In genomic region chr12:76318282-76319212, GRCm38 (mm10) we compare ENCODE assay signal across 9 mouse cellular contexts. TPM values are rescaled to one million over a fixed set of nuclear protein-coding genes. Genes with fewer than 3 reads are reported as not detected.
DNase-seq lines count a peak whose midpoint lies in the region; ATAC-seq and TF ChIP-seq lines count a peak whose summit lies in the region.
"Had no signal": no experiment of that assay in that cellular context is flagged by ENCODE, and none has a peak within 500 bp of the region (broad histone marks: within the 10 kb centered on the region; RNA-seq: fewer than 3 reads in every experiment).

No protein-coding gene starts in this region.

- no peak overlapping the region for H3K4me2 ChIP-seq in hindbrain, embryonic 16.5 days (ENCODE audit: low read length)
- no peak overlapping the region for H3K4me2 ChIP-seq in midbrain, embryonic 16.5 days (ENCODE audit: low read length)

- TF ChIP-seq CTCF in Patski (IDR thresholded peaks at IDR 0.05), result no peak

- WGBS in hindbrain, embryonic 10.5 days, result 77% methylated on average over 9 of the region's 9 CpGs
- WGBS in hindbrain, embryonic 16.5 days, result 81% methylated on average over 9 of the region's 9 CpGs
- 67% methylated on average over 9 of the region's 9 CpGs for WGBS in limb, embryonic 10.5 days
- WGBS in midbrain, embryonic 16.5 days, result 78% methylated on average over 9 of the region's 9 CpGs

- peaks cover 66% of the 10 kb centered on the region for H3K36me3 ChIP-seq in hindbrain, embryonic 10.5 days
- 0 out of 2 replicates have a peak, but pooled peaks cover 5% of the 10 kb centered on the region for H3K36me3 ChIP-seq in hindbrain, embryonic 16.5 days (ENCODE audit: control insufficient read depth, insufficient read depth, low read length)
- peaks cover 68% of the 10 kb centered on the region for H3K36me3 ChIP-seq in limb, embryonic 10.5 days
- H3K36me3 ChIP-seq in midbrain, embryonic 16.5 days (ENCODE audit: control insufficient read depth, insufficient read depth, low read length), result no peaks in the 10 kb centered on the region; the same call in 1 of the 2 replicates

- H3K27ac ChIP-seq in hindbrain, embryonic 10.5 days, result peak overlapping the region; percentile 53; the same call in 1 of the 2 replicates
- no peak overlapping the region for H3K27ac ChIP-seq in hindbrain, embryonic 16.5 days (ENCODE audit: low read depth, low read length)
- peak overlapping the region; percentile 36 for H3K27ac ChIP-seq in limb, embryonic 10.5 days
- no peak overlapping the region for H3K27ac ChIP-seq in midbrain, embryonic 16.5 days (ENCODE audit: low read length)

- CTCF ChIA-PET in Patski (lab: Charles Lee), result interaction anchor here (0.8 to 0.9 kb wide), 2 partner anchors 22 kb away, joined by 3 to 4 read pairs; no protein-coding TSS in a partner anchor

- in situ Hi-C loops in Patski (cut with MboI; ENCODE audit: low pct_unique_long_range_greater_than_20kb), result no loop called here

- no peaks in the 10 kb centered on the region for H3K9me3 ChIP-seq in hindbrain, embryonic 10.5 days
- no peaks in the 10 kb centered on the region for H3K9me3 ChIP-seq in hindbrain, embryonic 16.5 days (ENCODE audit: control insufficient read depth, low read length)
- H3K9me3 ChIP-seq in limb, embryonic 10.5 days (replicated peaks), result no peaks in the 10 kb centered on the region
- H3K9me3 ChIP-seq in midbrain, embryonic 16.5 days (replicated peaks; ENCODE audit: control insufficient read depth, low read length, poor library complexity, severe bottlenecking), result no peaks in the 10 kb centered on the region

- H3K27me3 ChIP-seq in hindbrain, embryonic 10.5 days (ENCODE audit: insufficient read depth, poor library complexity, severe bottlenecking), result no peaks in the 10 kb centered on the region
- H3K27me3 ChIP-seq in hindbrain, embryonic 16.5 days (replicated peaks; ENCODE audit: control insufficient read depth, insufficient read depth, low read length), result no peaks in the 10 kb centered on the region
- no peaks in the 10 kb centered on the region for H3K27me3 ChIP-seq in Patski
- H3K27me3 ChIP-seq in limb, embryonic 10.5 days (ENCODE audit: low read depth, poor library complexity, severe bottlenecking), result no peaks in the 10 kb centered on the region
- no peaks in the 10 kb centered on the region for H3K27me3 ChIP-seq in midbrain, embryonic 16.5 days (ENCODE audit: control insufficient read depth, insufficient read depth, low read depth, low read length)

- no peak for DNase-seq in hindbrain, embryonic 10.5 days (ENCODE audit: low spot score)
- no peak for DNase-seq in Patski (ENCODE audit: low read depth, low spot score)
- no peak for DNase-seq in limb, embryonic 10.5 days (ENCODE audit: low spot score)
- no peak for DNase-seq in retina, embryonic 14.5 days (ENCODE audit: low spot score)
- no peak for DNase-seq in left cerebral cortex, adult 11 months (ENCODE audit: low spot score)
- no peak for DNase-seq in layer of hippocampus, adult 8-10 months (ENCODE audit: low spot score in 2 of 2)
- DNase-seq: thymus, postnatal 4 days had no signal

- ATAC-seq in hindbrain, embryonic 16.5 days, result no peak
- peak; percentile 57 for ATAC-seq in Patski
- 0 out of 2 replicates have a peak, but pooled peaks have one; percentile 21 for ATAC-seq in midbrain, embryonic 16.5 days

- H3K9ac ChIP-seq in hindbrain, embryonic 16.5 days (ENCODE audit: low read depth, low read length), result no peak overlapping the region
- no peak overlapping the region for H3K9ac ChIP-seq in midbrain, embryonic 16.5 days (ENCODE audit: low read depth, low read length)

- POLR2A ChIA-PET in Patski (lab: Charles Lee), result interaction anchor here (1.5 kb wide), 1 partner anchor 11 kb away, joined by 7 read pairs; no protein-coding TSS in a partner anchor

- H3K4me1 ChIP-seq in hindbrain, embryonic 10.5 days (replicated peaks), result peaks cover 3% of the 10 kb centered on the region; the same call in 1 of the 2 replicates
- H3K4me1 ChIP-seq in hindbrain, embryonic 16.5 days (ENCODE audit: control insufficient read depth, insufficient read depth, low read depth, low read length), result no peaks in the 10 kb centered on the region
- peaks cover 9% of the 10 kb centered on the region; the same call in 1 of the 2 replicates for H3K4me1 ChIP-seq in limb, embryonic 10.5 days
- H3K4me1 ChIP-seq in midbrain, embryonic 16.5 days (ENCODE audit: control insufficient read depth, insufficient read depth, low read length), result no peaks in the 10 kb centered on the region

- no peak overlapping the region for H3K4me3 ChIP-seq in hindbrain, embryonic 10.5 days
- no peak overlapping the region for H3K4me3 ChIP-seq in hindbrain, embryonic 16.5 days (ENCODE audit: low read length)
- H3K4me3 ChIP-seq in limb, embryonic 10.5 days, result no peak overlapping the region
- no peak overlapping the region for H3K4me3 ChIP-seq in midbrain, embryonic 16.5 days (ENCODE audit: low read depth, low read length)

RNA-seq across cellular contexts. Expression of gene Akap5, which starts 6.1 kb away (rescaled TPM):
- 3.7 and 4.0 TPM in 2 replicates for polyA plus RNA-seq in hindbrain, embryonic 10.5 days (2016; fragmentation: Nextera tagmentation; extraction: Ambion mirVana)
- 12.3 and 13.8 TPM in 2 replicates for polyA plus RNA-seq in hindbrain, embryonic 16.5 days (2015; fragmentation: Nextera tagmentation; extraction: Ambion mirVana)
- 1.9 TPM for polyA plus RNA-seq in Patski (2021)
- polyA plus RNA-seq in limb, embryonic 10.5 days (2016; fragmentation: Nextera tagmentation; extraction: Ambion mirVana), result 1.2 and 1.9 TPM in 2 replicates
- 10.6 and 11.6 TPM in 2 replicates for polyA plus RNA-seq in midbrain, embryonic 16.5 days (2015; fragmentation: Nextera tagmentation; extraction: Ambion mirVana)
- 10 to 100 TPM; 51.1 to 58.4 (median 57.0) TPM for total RNA-seq in layer of hippocampus, adult 8-10 months (2022)

RNA-seq across cellular contexts. Expression of gene Zbtb25, which starts 50.9 kb away (rescaled TPM):
- 16.5 and 17.9 TPM in 2 replicates for polyA plus RNA-seq in hindbrain, embryonic 10.5 days (2016; fragmentation: Nextera tagmentation; extraction: Ambion mirVana)
- 12.6 and 13.3 TPM in 2 replicates for polyA plus RNA-seq in hindbrain, embryonic 16.5 days (2015; fragmentation: Nextera tagmentation; extraction: Ambion mirVana)
- polyA plus RNA-seq in Patski (2021), result 12.0 TPM
- polyA plus RNA-seq in limb, embryonic 10.5 days (2016; fragmentation: Nextera tagmentation; extraction: Ambion mirVana), result 15.9 and 16.3 TPM in 2 replicates
- polyA plus RNA-seq in midbrain, embryonic 16.5 days (2015; fragmentation: Nextera tagmentation; extraction: Ambion mirVana), result 14.7 and 15.7 TPM in 2 replicates
- total RNA-seq in layer of hippocampus, adult 8-10 months (2022), result 10 to 100 TPM; 19.4 to 22.5 (median 19.9) TPM

RNA-seq across cellular contexts. Expression of gene Zbtb1, which starts 51.5 kb away (rescaled TPM):
- polyA plus RNA-seq in hindbrain, embryonic 10.5 days (2016; fragmentation: Nextera tagmentation; extraction: Ambion mirVana), result 5.6 and 7.9 TPM in 2 replicates
- 3.2 and 3.5 TPM in 2 replicates for polyA plus RNA-seq in hindbrain, embryonic 16.5 days (2015; fragmentation: Nextera tagmentation; extraction: Ambion mirVana)
- 8.5 TPM for polyA plus RNA-seq in Patski (2021)
- polyA plus RNA-seq in limb, embryonic 10.5 days (2016; fragmentation: Nextera tagmentation; extraction: Ambion mirVana), result 9.7 and 11.1 TPM in 2 replicates
- 3.1 and 3.4 TPM in 2 replicates for polyA plus RNA-seq in midbrain, embryonic 16.5 days (2015; fragmentation: Nextera tagmentation; extraction: Ambion mirVana)
- total RNA-seq in layer of hippocampus, adult 8-10 months (2022), result 1 to 10 TPM; 7.2 to 8.1 (median 7.5) TPM

Comparison
In these comparisons a context has a peak if more than half of its experiments do, and no peak if none do; other contexts are left out.
1. H3K27ac ChIP-seq: peak in hindbrain, embryonic 10.5 days (single experiment) and limb, embryonic 10.5 days (single experiment); none in hindbrain, embryonic 16.5 days (single experiment) and midbrain, embryonic 16.5 days (single experiment).